8 mouse cellular contexts compared by ENCODE assay signal in the genomic region with DNA sequence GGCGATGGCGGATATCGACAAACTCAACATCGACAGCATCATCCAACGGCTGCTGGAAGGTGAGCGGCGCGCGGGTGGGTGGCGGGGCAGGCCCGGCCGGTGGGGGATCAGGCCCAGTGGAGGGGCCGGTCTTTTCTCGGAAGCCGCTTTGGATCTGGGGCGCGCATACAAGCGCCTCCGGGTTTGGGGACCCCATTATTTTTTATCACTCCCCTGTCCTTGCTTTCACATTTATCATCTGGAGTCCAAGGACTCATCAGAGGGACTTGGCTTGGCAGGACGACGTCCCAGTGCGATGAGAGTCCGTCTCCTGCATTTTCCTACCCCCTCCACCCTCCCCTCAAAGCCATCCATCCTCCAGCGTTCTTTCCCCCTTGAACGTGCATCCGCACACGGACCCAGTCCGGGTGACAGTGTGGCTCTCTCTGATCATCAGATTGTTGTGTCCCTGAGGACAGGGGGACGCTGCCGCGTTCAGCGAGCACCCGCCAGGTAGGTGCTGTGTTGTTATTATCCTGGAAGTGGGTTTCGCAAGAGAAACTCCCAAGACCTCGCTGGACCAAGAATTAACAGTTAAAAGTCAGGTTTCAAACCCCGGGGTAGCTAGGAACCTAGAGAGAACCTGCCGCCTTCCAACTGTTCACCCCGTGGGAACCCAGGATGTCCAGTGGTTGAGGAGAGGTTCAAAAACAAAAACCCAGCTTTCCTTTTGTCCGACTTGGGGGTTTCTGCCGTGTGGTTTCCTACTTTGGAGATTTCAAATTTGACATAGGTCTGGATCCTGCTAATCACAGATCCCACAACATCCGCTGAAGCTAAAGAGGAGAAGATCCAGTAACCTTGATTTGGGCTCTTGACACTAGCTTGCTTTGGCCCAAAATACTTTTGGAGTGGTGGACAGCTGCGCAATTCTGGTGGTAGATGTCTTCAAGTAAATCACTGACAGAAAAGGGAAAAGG. TPM values are rescaled to one million over a fixed set of nuclear protein-coding genes. Genes with fewer than 3 reads are reported as not detected.
DNase-seq lines count a peak whose midpoint lies in the region; ATAC-seq and TF ChIP-seq lines count a peak whose summit lies in the region.

No protein-coding gene starts in this region.

- H3K9ac ChIP-seq in kidney, embryonic 15.5 days = peak overlapping the region; percentile 77

- DNase-seq in cerebellum, adult 2 months = peak in 1 of 2 experiments; percentile 61
- no peak for DNase-seq in cerebellum, adult 9-11 months
- peak; percentile 27 for DNase-seq in lung, postnatal 36 days
- peak; percentile 60 for DNase-seq in testis, postnatal 10 days (ENCODE audit: low spot score)
- no peak for DNase-seq in gastrocnemius, postnatal 14 days

- H3K36me3 ChIP-seq in C2C12 (ENCODE audit: control insufficient read depth, insufficient read depth) = peaks cover 37% of the 10 kb centered on the region
- peaks cover 47% of the 10 kb centered on the region for H3K36me3 ChIP-seq in erythroblast, embryonic 14.5 days (ENCODE audit: control insufficient read depth)
- H3K36me3 ChIP-seq in kidney, embryonic 15.5 days = peaks cover 32% of the 10 kb centered on the region

- intact Hi-C loops in gastrocnemius, postnatal 14 days (cut with DNase I; ENCODE audit: low total_unique reads) = no loop called here

- peaks cover 56% of the 10 kb centered on the region for H3K79me2 ChIP-seq in C2C12 (ENCODE audit: control insufficient read depth, insufficient read depth)

- peak overlapping the region; percentile 92 for H3K4me3 ChIP-seq in cerebellum, adult 2 months (replicated peaks; ENCODE audit: insufficient read depth, low read depth, low read length)
- peak overlapping the region; percentile 79 for H3K4me3 ChIP-seq in C2C12 (ENCODE audit: insufficient read depth, poor library complexity, severe bottlenecking)
- H3K4me3 ChIP-seq in erythroblast, embryonic 14.5 days (replicated peaks) = peak overlapping the region; percentile 74
- peak overlapping the region; percentile 63 for H3K4me3 ChIP-seq in kidney, embryonic 15.5 days (replicated peaks)

- TF ChIP-seq CTCF in cerebellum, adult 2 months (IDR thresholded peaks at IDR 0.05; ENCODE audit: borderline replicate concordance, insufficient read depth, low read depth, low read length) = no peak
- no peak for TF ChIP-seq CTCF in C2C12 (IDR thresholded peaks at IDR 0.05; ENCODE audit: control insufficient read depth, insufficient read depth, insufficient read length)

- H3K9me3 ChIP-seq in erythroblast, embryonic 14.5 days (ENCODE audit: control insufficient read depth, low read length) = no peaks in the 10 kb centered on the region
- no peaks in the 10 kb centered on the region for H3K9me3 ChIP-seq in kidney, embryonic 15.5 days (replicated peaks)

- H3K4me2 ChIP-seq in kidney, embryonic 15.5 days = peak overlapping the region; percentile 64

- peak overlapping the region; percentile 79 for H3ac ChIP-seq in C2C12 (ENCODE audit: control insufficient read depth, insufficient read length, low read depth)

- ATAC-seq in kidney, embryonic 15.5 days (replicated peaks; ENCODE audit: low FRiP score) = no peak; the same call in 1 of the 2 replicates

- H3K79me3 ChIP-seq in C2C12 (ENCODE audit: low read depth) = peaks cover 54% of the 10 kb centered on the region

- peak overlapping the region; percentile 80 for H3K27ac ChIP-seq in cerebellum, adult 2 months (ENCODE audit: insufficient read depth, low read length)
- H3K27ac ChIP-seq in kidney, embryonic 15.5 days = peak overlapping the region; percentile 83

- no peaks in the 10 kb centered on the region for H3K27me3 ChIP-seq in cerebellum, adult 2 months (ENCODE audit: control insufficient read depth, insufficient read depth, low read length)
- no peaks in the 10 kb centered on the region for H3K27me3 ChIP-seq in C2C12 (ENCODE audit: control insufficient read depth, insufficient read depth, insufficient read length)
- no peaks in the 10 kb centered on the region; the same call in 1 of the 2 replicates for H3K27me3 ChIP-seq in erythroblast, embryonic 14.5 days (ENCODE audit: control insufficient read depth)
- H3K27me3 ChIP-seq in kidney, embryonic 15.5 days = no peaks in the 10 kb centered on the region

- 0 out of 2 replicates have a peak, but pooled peaks have one; percentile 7 for TF ChIP-seq POLR2A in cerebellum, adult 2 months (IDR thresholded peaks at IDR 0.05; ENCODE audit: borderline replicate concordance, insufficient read depth, low read length)

- peaks cover 22% of the 10 kb centered on the region for H3K4me1 ChIP-seq in cerebellum, adult 2 months (ENCODE audit: control insufficient read depth, insufficient read depth, low read length)
- peaks cover 64% of the 10 kb centered on the region for H3K4me1 ChIP-seq in erythroblast, embryonic 14.5 days (ENCODE audit: control insufficient read depth)
- peaks cover 72% of the 10 kb centered on the region for H3K4me1 ChIP-seq in kidney, embryonic 15.5 days

- WGBS in cerebellum, adult 2 months = under 1% methylated on average over 41 of the region's 42 CpGs
- 1% methylated on average over 42 of the region's 42 CpGs for WGBS in kidney, embryonic 15.5 days

TF ChIP-seq in C2C12, 6 proteins besides CTCF, POLR2A, EP300 and RAD21:
- TF ChIP-seq CEBPB (IDR thresholded peaks at IDR 0.05; ENCODE audit: low read depth) (peak; percentile 17), MYOD1 (IDR thresholded peaks at IDR 0.05; ENCODE audit: control insufficient read depth, insufficient read length, low read depth) (no peak)

RNA-seq across cellular contexts. Expression of a gene that starts 0.8 kb away (rescaled TPM):
- 410 and 458 TPM in 2 replicates for polyA plus RNA-seq in cerebellum, adult 2 months (2012; rRNA removed)
- 183 TPM for polyA plus RNA-seq in C2C12 (2012; fragmentation: generic; extraction: Trizol)
- 12.7 and 13.8 TPM in 2 replicates for polyA plus RNA-seq in erythroblast, embryonic 14.5 days (2012)
- polyA plus RNA-seq in kidney, embryonic 15.5 days (2015; fragmentation: Nextera tagmentation; extraction: Ambion mirVana) = 257 and 264 TPM in 2 replicates
- 100 to 1,000 TPM; 110 TPM for total RNA-seq in gastrocnemius, postnatal 14 days (2021)

RNA-seq across cellular contexts. Expression of a gene that starts 18.2 kb away (rescaled TPM):
- 9.3 and 11.9 TPM in 2 replicates for polyA plus RNA-seq in cerebellum, adult 2 months (2012; rRNA removed)
- polyA plus RNA-seq in C2C12 (2012; fragmentation: generic; extraction: Trizol) = not detected
- polyA plus RNA-seq in erythroblast, embryonic 14.5 days (2012) = not detected in 2 replicates
- 0.19 TPM in 1 of 2 replicates, not detected in the other for polyA plus RNA-seq in kidney, embryonic 15.5 days (2015; fragmentation: Nextera tagmentation; extraction: Ambion mirVana)
- not detected for total RNA-seq in gastrocnemius, postnatal 14 days (2021)

RNA-seq across cellular contexts. Expression of a gene that starts 47.8 kb away (rescaled TPM):
- 1.00 and 1.3 TPM in 2 replicates for polyA plus RNA-seq in cerebellum, adult 2 months (2012; rRNA removed)
- 0.02 TPM for polyA plus RNA-seq in C2C12 (2012; fragmentation: generic; extraction: Trizol)
- 0.06 TPM in 1 of 2 replicates, not detected in the other for polyA plus RNA-seq in erythroblast, embryonic 14.5 days (2012)
- 12.2 and 14.3 TPM in 2 replicates for polyA plus RNA-seq in kidney, embryonic 15.5 days (2015; fragmentation: Nextera tagmentation; extraction: Ambion mirVana)
- 1 to 10 TPM; 1.6 to 2.0 TPM for total RNA-seq in gastrocnemius, postnatal 14 days (2021)

RNA-seq across cellular contexts. Expression of a gene that starts 58.1 kb away (rescaled TPM):
- polyA plus RNA-seq in cerebellum, adult 2 months (2012; rRNA removed) = 0.92 and 1.6 TPM in 2 replicates
- not detected for polyA plus RNA-seq in C2C12 (2012; fragmentation: generic; extraction: Trizol)
- not detected in 2 replicates for polyA plus RNA-seq in erythroblast, embryonic 14.5 days (2012)
- polyA plus RNA-seq in kidney, embryonic 15.5 days (2015; fragmentation: Nextera tagmentation; extraction: Ambion mirVana) = 0.78 and 2.3 TPM in 2 replicates
- total RNA-seq in gastrocnemius, postnatal 14 days (2021) = 1,000 to 10,000 TPM in 1 of 2 experiments, 100 to 1,000 TPM in 1; 675 to 1,272 TPM

Comparison
In these comparisons a context has a peak if more than half of its experiments do, and no peak if none do; other contexts are left out.
1. DNase-seq: peak in lung, postnatal 36 days (single experiment) and testis, postnatal 10 days (single experiment); none in cerebellum, adult 9-11 months (single experiment) and gastrocnemius, postnatal 14 days (single experiment).
2. RNA of a gene that starts 0.8 kb away (polyA plus RNA-seq): 410 to 458 TPM in cerebellum, adult 2 months, 257 to 264 TPM in kidney, embryonic 15.5 days and 183 TPM in C2C12 (single experiment); 12.7 to 13.8 TPM in erythroblast, embryonic 14.5 days; every median in the first group is over 10 times any median in the second.
3. Peak in every context shown above with its lines, with median percentiles within 50 percentile points of each other: H3K4me3 ChIP-seq.